Mouse (Mus musculus): ENCODE measurements around the gene Brd7.

Brd7 gene

DNA sequence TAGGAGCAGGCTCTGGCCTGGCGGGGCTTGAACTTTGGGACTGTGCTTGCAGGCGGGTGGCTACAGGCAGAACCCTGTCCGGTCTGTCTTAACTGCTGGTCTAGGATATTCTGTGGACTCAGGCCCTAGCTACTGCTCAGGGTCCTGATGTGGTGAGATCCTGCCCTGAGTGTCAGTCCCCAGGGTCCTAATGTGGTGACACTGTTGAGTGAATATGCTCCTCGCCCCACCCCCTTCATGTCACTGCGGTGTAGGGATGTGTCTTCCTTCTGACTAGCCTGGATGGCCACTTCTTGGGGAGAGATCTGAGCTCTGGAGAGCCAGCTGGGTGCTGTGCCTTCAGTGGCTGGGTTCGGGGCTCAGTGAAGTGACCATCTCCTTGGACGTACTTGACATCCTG, 52.1 kb downstream of the Brd7 start:
- no peak for DNase-seq (ENCODE audit: low spot score)

DNA sequence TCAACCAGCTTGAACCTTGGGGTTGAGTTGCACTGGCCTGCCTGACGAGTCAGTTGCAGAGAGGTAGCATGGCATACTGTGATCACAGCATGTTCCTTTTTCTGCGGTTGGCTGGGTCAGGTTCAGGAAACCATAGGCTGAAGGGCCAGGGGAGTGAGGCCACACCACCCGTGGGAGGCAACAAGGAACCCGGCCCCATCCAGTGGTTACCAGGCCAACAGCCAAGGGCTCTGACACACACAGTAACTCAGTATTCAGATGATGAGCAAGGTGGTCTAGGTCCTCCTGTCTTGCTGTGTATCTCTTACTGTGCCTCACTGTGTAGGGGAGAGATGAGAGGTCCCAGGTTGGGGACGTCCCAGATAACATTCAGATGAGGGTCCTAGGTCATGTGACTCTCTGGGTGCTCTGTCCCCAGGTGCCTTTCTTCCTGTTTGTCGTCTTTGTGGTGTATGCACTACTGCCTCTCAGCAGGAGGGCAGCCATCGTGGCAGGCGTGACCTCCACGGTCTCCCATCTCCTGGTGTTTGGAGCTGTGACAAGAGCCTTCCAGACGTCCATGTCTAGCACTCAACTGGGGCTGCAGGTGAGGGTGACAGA, 52.6 kb downstream of the Brd7 start:
- no peak for DNase-seq (ENCODE audit: low spot score)

DNA sequence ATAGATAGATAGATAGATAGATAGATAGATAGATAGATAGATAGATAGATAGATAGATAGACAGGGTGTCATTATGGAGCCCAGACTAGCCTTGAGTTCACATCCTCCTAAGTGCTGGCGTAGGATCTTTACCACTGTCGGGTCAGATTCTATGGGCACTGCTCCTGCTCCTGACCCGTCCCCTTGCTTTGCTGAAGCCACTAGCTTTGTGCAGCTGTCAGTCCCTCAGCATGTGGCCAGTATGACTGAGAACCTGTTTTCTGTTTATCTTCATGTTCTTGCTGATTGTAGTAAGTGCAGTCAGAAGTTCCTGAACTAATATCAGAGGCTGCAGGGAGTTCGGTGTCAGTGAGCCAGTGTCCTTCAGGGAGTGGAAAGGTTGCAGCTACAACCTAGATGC, 54.3 kb downstream of the Brd7 start:
- no peak for DNase-seq (ENCODE audit: low spot score)

DNA sequence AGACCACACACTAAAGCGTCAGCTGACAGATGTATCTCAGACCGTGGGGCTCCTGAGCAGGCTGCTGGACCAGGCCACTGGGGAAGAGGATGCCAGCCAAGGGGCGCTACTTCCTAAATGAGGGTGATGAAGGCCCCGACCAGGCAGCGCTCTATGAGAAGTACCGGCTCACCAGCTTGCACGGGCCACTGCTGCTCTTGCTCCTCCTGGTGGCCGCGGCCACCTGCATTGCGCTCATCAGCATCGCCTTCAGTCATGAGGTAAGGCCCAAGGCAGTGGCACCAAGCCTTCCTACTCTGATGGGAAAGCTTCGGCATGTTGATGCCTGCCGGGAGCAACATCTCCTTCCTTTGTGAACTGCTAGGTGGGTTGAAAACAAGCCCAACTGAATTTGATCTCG, 55.5 kb downstream of the Brd7 start:
- no peak for DNase-seq (ENCODE audit: low spot score)

DNA sequence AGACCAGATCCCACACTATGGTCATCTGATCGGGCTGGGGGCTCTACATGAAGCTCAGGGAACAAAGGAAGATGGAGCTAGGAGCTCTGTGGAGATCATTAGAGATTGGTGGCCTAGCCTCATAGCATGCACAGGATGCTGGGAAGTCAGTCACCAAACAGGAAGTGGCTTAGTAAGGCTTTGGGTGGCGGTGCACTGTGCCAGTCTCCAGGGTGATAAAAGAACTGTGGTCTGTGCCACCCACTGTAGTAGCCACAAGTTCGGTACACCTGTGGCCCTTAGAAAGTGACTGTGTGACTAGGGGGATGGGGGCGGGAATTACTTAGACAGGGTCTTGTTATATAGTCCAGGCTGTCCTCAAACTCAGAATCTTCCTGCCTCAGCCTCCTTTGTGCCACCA, 56.2 kb downstream of the Brd7 start:
- DNase-seq (ENCODE audit: low spot score), result no peak

DNA sequence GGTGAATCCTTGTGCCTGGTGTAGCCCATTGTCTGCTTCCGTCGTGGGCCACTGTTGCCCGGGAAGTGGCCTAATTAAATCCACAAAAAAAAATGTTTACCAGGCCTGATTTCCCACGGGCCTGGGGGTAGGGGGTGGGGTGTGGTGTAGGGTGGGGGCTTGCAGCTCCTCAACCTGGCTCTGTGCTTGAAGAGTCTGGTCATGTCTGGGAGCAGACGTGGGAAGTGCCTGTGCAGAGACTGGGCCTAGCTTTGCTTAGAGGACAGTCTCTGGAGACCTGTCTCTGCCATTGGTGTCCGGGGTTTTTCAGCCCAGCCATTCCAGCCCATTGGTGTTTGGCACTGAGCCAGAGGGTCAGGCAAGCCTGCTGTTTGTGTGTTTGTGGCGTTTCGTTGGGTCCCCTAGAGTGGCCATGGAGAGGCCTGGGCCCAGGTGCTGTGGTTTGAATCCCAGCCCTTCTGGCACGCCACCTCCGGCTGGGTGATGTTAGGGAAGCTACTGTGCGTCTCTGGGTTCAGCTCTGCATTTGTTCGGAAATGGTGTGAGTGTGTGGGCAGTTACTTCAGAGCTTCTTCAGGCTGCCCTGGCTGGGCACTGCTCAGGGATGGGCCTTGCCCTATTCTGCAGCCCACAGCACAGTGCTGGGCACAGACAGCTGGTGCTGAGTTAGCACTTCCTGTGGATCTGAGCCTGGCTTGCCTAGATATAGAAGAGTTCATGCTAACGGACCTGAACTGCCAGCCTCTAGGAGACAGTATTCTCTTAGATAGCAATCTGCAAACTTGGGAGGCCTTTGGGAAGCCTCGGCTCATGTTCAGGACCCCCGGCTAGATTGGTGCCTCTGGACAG, 60.2 kb downstream of the Brd7 start:
- DNase-seq (ENCODE audit: low spot score), result no peak

DNA sequence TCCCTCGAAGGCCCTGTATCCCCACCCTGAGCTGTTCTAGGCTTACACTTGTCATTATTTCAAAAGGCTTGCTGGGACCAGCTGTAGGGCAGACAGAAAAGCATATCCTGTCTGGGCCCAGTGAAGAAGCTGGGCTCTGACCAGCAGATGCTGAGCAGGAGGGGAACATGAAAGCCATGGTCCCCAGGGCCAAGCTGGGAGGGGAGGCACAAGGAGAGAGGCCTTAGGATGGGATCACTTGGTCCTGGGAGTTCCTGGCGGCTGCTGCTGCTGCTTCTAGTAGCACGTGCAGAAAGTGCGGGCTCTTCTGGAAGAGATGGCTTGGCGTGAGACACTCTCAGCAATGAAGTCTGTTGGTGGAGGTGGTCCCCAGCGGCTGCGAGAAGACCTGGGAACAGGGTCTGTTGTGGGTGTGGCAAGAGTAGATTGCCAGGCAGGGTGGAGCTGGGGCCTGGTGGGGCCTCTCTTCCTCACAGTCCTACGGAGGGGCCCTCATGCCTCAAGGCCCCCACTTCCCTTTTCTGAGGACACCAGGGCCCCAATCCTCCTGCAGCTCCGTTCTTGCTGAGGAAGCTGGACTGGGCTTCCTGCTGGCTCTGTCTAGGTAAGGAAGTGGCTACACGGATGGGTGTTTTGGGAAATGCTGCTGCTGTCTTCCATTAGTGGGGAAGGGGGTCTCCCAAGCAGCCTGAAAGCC, 61.9 kb downstream of the Brd7 start:
- DNase-seq (ENCODE audit: low spot score), result peak; percentile 69

DNA sequence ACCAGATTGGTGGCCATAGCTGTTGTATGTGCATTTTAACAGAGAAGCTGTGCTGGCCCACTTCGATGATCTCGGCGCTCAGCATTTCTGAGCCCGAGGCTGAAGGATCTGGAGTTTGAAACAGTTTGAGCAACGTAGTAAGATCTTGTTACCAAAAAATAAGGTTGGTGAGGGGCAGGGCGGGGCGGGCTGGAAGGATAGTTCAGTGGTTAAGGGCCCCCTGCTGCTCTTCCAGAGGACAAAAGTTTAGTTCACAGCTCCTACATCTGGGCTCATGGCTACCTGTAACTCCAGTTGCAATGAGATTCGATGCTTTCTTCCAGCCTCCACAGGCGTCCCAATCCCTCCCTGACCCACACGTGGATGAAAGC, 63.3 kb downstream of the Brd7 start:
- DNase-seq (ENCODE audit: low spot score), result no peak

DNA sequence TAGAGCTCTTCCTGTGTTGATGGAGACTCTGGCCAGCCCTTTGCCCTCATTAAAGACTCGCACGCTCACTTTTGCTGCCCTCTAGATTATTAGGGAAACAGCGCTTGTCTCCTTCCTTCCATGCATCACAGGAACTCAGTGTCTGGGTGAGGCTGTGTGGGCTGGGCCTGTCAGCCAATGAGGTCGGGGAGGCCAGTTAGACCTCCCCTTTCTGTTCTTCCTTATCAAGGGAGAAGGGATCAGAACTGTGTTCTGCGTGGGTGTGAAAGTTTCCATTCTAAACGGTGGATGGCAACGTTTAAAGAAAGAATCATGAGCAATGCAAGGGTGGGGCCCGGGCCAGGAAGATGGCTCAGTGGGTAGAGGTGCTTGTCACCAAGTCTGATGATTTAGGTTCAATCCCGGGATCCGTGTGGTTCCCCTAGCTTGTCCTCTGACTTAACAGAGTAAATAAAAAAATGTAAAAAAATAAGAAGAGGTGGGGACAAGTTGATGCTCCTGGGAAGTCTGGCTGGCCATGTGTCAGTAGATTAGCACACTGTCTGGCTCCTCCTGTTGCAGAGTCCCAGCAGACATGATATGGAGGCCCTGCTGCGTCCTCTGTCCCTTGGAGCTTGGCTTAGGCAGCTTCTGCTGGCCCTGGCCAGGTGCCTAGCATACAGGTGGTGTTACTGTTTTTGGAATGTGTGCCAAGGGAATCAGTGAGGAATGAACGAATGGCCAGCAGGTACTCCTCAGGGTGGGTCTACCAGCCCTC, 63.8 kb downstream of the Brd7 start:
- peak; percentile 80 for DNase-seq (ENCODE audit: low spot score)

DNA sequence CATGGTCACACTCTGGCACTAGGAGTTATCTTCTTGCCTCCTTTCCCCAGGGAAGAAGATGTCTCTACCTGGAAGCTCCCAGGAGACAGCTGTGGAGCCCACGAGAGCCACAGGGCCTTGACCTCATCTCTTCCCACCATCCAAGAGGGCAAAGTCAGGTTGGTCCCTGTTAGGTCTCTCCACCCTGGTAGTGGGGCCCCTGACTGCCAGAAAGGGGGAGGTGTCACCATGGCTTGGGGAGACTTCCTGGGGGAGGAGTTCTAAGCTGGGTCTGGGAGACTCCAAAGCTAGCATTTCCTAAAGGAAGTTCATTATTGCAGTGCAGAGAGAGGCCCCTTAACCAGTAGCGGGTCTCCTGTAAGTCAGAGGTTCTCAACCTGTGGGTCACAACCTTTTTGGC, 67.0 kb downstream of the Brd7 start:
- no peak for DNase-seq (ENCODE audit: low spot score)

DNA sequence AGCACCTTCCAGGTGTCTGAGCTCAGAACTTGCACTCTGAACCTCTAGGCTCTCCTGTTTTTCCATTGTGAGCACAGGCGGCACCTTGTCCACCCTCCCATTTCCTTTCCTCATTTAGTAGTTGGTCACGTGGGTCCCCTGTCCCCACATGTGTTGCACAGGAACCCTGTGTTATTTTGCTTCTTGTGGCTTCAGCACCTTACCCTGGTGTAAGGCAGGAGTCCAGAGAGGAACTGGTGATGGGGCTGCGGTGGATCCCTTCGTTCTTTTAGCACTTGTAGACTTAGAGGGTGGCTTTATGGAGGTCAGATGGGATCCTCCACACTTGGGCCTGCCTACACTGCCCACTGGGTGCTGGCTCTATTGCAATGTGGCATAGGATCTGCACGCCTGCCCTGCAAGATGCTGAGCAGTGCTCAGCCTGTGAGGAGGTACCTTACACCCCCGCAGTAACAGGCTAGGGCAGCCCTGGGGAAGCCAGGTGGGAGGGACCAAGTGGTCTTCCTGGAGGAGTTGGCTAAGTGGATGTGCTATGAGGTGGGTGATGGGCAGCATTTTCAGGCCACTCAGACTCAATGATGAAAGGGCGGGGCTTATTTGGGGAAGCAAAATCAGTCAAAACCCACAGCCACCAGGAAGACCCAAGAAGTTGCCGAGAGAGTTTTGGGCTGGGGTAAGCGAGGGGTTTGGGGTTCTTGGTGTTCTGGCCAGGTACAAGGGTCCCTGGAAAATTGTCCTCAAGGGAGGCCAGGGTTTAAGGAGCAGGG, 68.2 kb downstream of the Brd7 start:
- no peak for DNase-seq (ENCODE audit: low spot score)

DNA sequence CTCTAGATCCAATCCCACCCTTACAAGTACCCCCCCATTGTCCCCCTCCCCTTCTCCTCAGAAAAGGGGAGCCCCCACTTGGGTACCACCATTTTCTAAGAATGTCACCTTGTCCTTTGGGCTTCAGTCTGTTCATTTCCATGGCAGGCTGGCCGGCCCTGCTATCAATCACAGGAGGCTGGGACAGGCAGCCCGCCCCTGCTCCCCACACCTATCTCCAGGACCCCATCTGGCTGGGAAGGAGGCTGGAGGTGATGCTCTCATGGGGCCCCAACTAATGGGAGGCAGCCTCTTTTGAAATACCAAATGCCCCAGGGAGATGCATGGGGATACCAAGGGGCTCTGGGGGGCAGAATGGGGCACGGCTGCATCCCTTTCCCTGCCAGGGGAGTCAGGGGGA, 69.1 kb downstream of the Brd7 start:
- no peak for DNase-seq (ENCODE audit: low spot score)

DNA sequence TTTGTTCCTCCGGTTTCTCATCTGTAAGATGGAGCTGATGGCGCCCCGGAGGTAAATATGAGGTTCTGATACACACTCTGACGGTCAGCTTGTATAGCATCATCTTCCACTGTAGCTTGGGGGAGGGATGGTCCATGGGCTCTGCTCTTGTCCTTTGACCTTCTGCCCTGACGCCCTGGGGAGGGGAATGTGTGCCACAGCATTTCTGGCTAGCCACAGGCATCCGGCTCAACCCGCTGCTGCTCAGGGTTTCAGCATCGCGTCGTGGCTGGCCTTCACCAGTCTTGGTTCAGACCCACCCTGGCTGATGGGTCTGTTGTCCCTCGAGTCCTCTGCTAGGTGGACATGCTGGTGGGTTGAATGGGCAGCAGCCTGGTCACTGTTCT, 70.7 kb downstream of the Brd7 start:
- no peak for DNase-seq (ENCODE audit: low spot score)

DNA sequence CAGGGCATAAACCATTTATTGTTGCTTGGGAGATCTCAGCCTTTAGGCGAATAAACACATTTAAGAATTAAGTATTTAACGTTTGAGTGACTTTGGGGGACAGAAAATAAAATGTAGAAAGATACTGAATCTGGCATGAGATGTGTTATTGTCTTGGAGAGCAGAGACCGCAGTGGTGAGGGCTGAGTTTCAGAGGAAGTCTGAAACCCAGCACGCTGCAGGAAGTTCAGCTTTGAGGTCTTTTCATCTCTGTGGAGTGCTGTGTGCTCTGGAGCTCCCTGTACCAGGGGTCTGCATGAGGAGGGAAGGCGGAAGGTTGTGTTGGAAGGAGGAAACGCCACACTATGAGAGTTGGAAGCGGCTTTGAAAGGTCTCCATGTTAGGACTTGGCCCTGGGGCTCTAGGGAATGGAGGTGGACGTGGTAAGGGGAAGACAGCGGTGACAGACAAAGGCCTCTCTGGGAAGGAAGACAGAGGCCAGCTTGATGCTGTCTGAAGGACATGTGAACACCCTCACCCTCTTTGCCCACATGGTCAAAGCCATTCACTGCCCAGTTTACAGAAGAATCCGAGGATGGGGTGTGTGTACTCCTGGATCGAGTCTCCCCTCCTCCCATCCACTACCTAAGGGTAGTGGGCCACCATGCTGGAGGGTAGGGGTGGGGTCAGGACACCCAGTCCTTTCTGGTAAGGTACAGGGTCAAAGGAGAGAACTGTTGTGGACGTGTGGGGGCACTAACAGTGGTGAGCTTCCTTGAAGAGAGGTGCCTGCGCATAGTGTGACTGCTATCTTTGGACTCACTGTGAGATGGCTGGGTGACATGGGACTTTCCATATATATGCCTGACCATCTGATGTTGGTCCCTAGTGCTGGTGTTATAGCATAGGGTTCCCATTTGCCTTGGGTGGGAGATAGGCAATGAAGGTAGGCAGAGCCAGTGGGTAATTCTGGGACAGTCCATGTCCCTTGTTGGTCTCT, 71.4 kb downstream of the Brd7 start:
- no peak for DNase-seq (ENCODE audit: low spot score)

DNA sequence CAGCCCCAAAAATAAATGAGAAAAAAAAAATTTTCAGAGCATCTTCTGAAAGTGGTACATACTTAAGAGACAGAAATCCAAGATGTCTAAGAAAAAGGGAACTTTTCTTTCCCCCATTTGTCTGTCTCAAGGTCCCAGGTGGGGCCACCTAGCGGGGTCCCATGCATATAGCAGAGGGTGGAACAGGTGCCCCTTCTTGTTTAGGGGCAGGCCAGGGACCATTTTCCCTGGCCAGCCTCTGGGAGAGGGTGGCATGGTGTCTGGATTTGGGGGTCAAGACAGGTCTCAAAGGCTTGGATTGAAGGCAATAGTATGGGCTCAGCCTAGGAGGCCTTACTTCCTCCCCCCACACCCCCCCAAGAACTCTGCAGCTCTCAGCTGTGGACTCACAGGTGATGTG, 72.1 kb downstream of the Brd7 start:
- no peak for DNase-seq (ENCODE audit: low spot score)

DNA sequence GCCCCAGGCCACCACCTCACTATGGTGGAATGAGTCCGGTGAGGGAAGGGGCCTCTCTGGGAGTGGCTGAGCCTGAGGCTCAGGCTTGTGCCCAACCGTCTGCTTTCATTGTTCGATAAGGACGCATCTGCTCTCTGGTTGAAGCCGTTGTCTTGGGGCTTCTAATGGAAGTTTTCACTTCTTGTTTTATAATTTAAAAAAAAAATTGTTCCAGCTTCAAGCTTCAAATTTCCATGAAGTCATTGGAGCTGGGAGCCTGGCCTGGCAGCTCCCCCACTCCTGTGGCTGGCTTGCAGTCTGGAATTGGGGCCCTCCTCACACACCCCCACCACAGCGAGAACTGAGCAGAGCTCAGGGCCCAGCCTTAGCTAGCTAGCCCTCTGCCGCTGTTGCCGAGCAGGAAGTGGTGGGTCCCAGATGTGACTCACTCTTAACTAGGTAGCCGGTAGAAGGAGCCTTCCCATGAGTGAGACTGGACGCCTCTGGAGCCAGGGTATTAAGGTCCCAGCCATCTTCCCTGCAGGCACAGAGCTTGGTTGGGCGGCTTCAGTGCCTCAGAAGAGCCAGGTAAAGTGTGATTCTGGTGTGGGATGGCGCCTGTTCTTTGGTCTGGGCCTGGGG, 73.3 kb downstream of the Brd7 start:
- DNase-seq (ENCODE audit: low spot score), result peak; percentile 52

DNA sequence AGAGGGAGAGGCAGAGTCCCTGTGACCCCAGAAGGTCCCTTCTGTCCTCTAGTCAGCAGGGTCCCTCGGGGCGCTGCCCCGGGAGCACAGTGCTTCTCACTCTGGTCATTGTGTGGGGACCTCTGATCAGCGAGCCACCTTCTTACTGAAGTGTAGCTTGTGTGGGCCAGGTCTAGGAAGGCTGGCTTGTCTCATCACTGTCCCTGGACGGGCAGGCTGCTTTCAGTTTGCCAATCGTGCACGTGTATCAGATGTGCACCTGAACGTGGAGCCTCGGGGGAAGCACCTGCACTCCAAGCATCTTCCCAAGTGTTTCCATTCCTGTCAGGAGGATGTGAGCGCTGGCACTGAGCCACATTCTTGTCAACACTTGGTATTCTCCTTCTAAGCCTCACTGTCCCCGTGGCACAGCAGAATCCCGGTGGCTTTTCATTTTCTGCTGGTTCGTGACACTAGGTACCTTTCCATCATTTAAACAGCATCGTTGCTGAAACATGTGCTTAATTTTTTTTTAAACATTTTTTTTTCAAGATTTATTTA, 75.5 kb downstream of the Brd7 start:
- DNase-seq (ENCODE audit: low spot score), result no peak

DNA sequence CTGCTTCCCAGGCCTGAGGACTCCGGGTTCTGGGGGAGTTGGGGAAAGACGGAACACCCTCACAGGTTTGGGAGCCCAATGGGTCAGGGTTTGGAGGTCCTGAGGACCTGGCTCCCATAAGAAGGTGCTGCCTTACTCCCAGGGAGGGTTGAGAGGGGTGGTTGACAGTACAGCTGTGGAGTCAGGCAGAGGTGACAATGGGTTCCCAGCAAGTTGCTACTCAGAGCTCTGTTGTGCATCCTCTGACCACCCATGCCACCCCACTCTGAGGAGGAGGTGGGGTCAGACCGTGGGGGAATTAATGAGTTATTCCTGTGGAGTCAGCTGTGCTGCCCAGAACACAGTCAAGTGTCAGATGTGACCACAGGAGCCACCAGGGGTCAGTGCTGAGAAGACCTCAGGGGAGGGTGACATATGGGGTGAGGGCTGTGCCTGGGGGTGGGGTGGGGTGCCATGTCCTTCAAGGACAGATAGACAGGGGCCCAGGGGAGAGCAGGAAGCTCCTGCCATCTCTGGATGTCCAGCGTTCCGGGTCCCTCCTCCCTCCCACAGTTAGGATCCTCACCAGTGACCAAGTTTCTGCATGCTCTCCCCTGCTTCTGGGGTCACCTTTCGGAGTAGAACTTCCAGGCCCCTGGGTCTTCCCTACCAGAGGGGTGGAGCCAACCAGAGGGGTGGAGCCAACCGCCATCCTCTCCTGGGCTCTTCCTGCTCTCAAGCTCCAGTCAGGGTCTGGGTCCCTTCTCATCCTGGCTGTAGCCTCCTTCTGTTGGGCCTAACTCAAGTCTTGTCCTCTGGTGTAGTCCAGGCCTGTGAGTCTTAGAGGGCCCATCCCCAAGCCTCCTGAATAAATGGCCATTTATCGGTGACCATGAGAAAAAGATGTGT, 76.3 kb downstream of the Brd7 start:
- no peak for DNase-seq (ENCODE audit: low spot score)

DNA sequence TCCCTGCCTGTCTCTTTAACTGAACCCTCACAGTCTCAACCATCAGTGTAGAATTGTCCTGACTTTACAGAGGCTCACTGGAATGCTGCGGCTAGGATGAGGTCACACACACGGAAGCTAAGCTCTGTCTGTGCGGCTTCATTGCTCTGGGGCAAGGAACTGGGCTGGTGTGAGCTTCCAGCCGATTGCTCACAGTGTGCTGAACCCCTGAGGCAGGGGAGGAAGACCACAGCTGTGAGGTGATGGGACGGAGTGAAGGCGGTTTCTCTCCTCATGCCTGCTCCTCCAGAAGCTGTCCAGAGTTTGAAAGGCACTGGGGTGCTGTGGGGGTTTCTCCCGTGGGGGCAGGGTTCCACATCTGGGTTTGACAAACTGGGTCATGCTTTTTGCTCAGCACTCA, 77.3 kb downstream of the Brd7 start:
- no peak for DNase-seq (ENCODE audit: low spot score)
